Mouse (Mus musculus): ENCODE data around the gene Lsm12. TPM values are rescaled to one million over a fixed set of nuclear protein-coding genes. Genes with fewer than 3 reads are reported as not detected.

Gene Lsm12
- polyA plus RNA-seq, 1 experiment from 2014 or later = 70.3 TPM

DNA sequence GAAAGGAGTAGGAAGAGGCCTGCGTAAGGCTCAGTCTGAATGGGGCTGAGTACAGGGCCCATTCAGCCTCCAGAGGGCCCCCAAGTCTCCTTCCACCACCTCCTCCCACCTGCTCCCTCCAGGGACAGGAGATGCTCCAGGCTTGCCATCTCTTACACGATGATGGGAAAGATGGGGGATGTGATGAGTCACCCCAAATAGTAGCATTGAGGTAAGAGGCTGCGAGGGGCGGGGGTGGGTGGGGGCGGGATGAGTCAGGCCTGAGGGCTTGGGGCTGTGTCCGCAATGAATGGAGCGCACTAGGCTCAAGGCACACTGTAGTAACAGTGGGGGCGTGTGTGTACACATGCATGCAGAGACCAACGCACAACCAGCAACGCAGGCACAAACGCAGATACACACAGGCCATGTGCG lies 16.3 kb upstream of the Lsm12 start:
- no peaks in the 10 kb centered on the region for H3K9me3 ChIP-seq (replicated peaks)
- no peak overlapping the region for H3K4me2 ChIP-seq
- no peak overlapping the region for H3K4me3 ChIP-seq (replicated peaks)
- peaks cover under 1% of the 10 kb centered on the region for H3K4me1 ChIP-seq (replicated peaks)
- H3K36me3 ChIP-seq (replicated peaks) = peaks cover 75% of the 10 kb centered on the region
- no peaks in the 10 kb centered on the region for H3K27me3 ChIP-seq
- no peak overlapping the region for H3K9ac ChIP-seq
- no peak overlapping the region for H3K27ac ChIP-seq (replicated peaks)
- no peak for ATAC-seq (ENCODE audit: insufficient read depth)
- 77% methylated on average over 12 of the region's 12 CpGs for WGBS (ENCODE audit: insufficient replicate concordance)

DNA sequence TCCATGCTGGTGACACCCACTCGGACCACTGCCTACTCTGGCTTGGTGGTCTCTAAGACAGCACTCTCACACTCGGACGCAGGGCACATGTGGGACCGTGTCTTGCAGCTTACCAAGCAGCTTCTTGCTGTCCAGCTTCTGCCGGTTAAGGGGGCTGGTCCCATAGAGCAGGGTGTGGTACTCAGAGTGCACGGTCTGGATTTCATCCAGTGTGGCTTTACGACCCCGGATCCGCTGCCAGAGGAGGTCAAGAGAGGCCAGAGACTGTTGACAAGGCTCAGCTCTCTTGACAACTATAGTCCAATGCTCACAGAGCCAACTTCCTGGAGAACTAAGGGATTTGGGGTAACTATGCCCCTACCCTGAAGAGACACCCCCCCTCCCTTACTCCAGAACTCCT lies 14.8 kb upstream of the Lsm12 start:
- H3K4me1 ChIP-seq (replicated peaks) = peaks cover 16% of the 10 kb centered on the region
- H3K4me2 ChIP-seq = no peak overlapping the region
- 65% methylated on average over 9 of the region's 9 CpGs for WGBS (ENCODE audit: insufficient replicate concordance)
- no peak for ATAC-seq (ENCODE audit: insufficient read depth)
- peaks cover 77% of the 10 kb centered on the region for H3K36me3 ChIP-seq (replicated peaks)
- H3K9ac ChIP-seq = no peak overlapping the region
- no peaks in the 10 kb centered on the region for H3K9me3 ChIP-seq (replicated peaks)
- H3K27me3 ChIP-seq = no peaks in the 10 kb centered on the region
- no peak overlapping the region for H3K4me3 ChIP-seq (replicated peaks)
- no peak overlapping the region for H3K27ac ChIP-seq (replicated peaks)

DNA sequence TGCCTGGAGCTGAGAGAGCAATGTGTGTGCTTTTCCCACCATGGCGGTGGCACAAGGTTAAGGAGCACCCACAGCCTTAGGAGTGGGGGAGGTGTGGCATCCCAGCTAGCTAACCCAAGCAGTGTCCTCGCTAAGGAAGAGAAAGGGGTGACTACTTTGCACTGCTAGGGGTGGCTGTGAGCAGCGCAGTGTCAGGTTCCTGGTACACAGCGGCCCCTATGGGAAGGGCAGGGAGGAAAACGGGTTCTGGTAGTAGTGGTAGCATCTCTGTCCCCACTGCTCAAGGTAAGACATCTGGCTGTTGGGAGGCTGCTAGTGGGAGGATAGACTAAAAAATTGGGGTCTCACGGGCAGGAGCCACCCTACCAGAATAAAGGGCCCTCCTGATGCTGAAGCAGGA lies 13.1 kb upstream of the Lsm12 start:
- peaks cover 74% of the 10 kb centered on the region for H3K36me3 ChIP-seq (replicated peaks)
- ATAC-seq (ENCODE audit: insufficient read depth) = no peak
- H3K9me3 ChIP-seq (replicated peaks) = no peaks in the 10 kb centered on the region
- WGBS (ENCODE audit: insufficient replicate concordance) = 49% methylated on average over 6 of the region's 6 CpGs
- no peak overlapping the region for H3K4me2 ChIP-seq
- no peaks in the 10 kb centered on the region for H3K27me3 ChIP-seq
- no peak overlapping the region for H3K4me3 ChIP-seq (replicated peaks)
- H3K4me1 ChIP-seq (replicated peaks) = peaks cover 16% of the 10 kb centered on the region
- no peak overlapping the region for H3K27ac ChIP-seq (replicated peaks)
- no peak overlapping the region for H3K9ac ChIP-seq

DNA sequence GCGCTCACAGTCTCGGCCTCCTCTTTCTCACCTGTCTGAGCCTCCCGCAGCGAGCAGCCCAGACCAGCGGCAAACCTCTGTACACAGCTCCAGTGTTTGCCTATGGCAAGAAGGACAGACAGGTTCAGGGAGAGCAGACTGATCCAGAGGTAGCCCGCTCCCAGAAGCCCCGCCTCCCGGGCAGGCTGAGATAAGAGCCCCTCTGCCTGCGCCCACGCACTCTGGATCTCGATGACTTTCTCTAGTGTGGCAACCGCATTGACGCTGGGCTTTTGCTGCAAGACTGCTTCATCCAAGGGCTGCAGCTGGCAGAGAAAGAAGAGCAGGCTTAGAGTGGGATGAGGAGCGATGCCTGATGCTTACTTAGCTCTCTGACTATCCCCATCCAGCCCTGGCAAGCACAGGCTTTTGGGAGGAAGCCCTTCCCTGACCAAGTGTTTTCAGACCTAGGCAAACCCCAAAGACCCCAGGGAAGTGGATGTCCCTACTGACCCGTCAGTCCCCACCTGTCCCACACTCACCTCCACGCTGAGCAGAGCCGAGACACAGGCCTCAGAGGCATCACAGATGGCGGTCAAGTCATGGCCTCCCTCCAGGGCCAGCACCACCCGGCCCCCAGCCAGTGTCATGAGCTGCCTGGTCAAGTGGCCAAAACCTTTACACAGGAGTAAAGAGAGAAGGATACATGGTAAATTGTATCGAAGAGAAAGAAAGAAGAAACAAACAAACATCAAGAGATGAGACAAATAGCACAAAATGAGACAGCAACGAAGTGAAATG lies 11.1 kb upstream of the Lsm12 start:
- Histone ChIP-seq H3K9me3 (replicated peaks) (no peaks in the 10 kb centered on the region), H3K36me3 (replicated peaks) (peaks cover 66% of the 10 kb centered on the region), H3K4me3 (replicated peaks) (no peak overlapping the region), H3K27me3 (no peaks in the 10 kb centered on the region), H3K4me1 (replicated peaks) (peaks cover 19% of the 10 kb centered on the region), H3K4me2 (no peak overlapping the region), H3K27ac (replicated peaks) (no peak overlapping the region), H3K9ac (no peak overlapping the region)
- 58% methylated on average over 21 of the region's 21 CpGs for WGBS (ENCODE audit: insufficient replicate concordance)
- ATAC-seq (ENCODE audit: insufficient read depth) = peak; percentile 66

DNA sequence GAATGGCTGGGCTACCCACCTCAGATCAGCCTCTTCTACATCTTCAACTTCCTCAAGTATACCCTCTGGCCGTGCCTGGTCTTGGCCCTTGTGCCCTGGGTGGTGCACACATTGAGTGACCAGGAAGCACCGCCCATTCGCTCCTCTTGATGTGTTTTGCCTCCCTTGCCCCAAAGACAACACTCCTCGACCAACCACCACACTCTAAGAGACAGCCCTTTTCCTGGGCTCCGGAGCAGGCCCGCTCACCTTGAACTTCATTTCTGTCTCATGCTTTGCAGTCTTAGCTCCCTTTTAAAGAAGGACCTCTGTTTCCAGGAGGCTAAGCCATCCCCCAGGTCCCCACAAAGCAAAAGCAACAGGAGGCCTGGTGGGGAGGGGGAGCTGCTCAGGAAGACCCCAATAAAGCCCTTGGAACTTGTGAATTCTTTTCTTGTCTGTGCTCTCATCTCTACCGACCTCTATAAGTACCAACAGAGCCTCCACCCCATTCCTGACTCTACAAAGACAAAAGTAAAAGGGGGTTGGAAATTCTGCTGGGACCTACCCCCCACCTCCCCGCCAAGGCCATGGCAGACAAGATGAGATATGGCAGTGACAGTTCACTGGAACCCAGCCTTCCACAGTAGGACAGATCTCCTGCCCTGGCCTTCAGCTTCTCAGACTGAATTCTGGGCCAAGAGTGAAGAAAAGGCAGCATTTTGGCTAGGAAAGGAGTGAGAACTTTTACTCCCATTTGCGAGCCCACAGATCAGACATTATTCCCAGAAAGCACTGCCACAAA lies 8.8 kb upstream of the Lsm12 start:
- Histone ChIP-seq H3K4me3 (replicated peaks) (no peak overlapping the region), H3K36me3 (replicated peaks) (peaks cover 48% of the 10 kb centered on the region), H3K9me3 (replicated peaks) (no peaks in the 10 kb centered on the region), H3K4me2 (no peak overlapping the region), H3K27me3 (no peaks in the 10 kb centered on the region), H3K9ac (no peak overlapping the region), H3K4me1 (replicated peaks) (peaks cover 42% of the 10 kb centered on the region), H3K27ac (replicated peaks) (no peak overlapping the region)
- ATAC-seq (ENCODE audit: insufficient read depth) = no peak
- WGBS (ENCODE audit: insufficient replicate concordance) = 70% methylated on average over 9 of the region's 9 CpGs

DNA sequence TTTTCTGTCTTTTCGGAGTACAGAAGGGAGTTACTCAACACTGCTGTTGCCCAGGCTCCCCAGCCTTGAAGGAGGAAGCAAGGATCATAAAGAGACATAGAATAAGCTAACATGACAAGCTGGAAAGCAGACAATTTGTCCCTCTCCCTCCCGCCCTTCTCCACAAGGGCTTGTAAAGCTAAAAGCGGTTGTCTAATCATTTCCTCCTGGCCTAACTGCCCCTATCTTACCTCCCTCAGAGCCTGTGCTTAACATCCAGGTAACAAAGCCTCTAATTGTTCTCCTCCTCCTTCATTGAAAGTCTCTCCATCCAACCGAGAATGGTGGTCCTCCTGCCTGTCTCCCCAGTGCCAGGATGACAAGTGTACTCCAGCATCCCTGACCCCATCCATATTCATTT lies 5.8 kb upstream of the Lsm12 start:
- H3K4me1 ChIP-seq (replicated peaks) = peaks cover 38% of the 10 kb centered on the region
- peak overlapping the region; percentile 3; the same call in 1 of the 2 replicates for H3K9ac ChIP-seq
- no peaks in the 10 kb centered on the region for H3K27me3 ChIP-seq
- H3K27ac ChIP-seq (replicated peaks) = peak overlapping the region; percentile 45
- WGBS (ENCODE audit: insufficient replicate concordance) = 12% methylated on average over 4 of the region's 4 CpGs
- ATAC-seq (ENCODE audit: insufficient read depth) = no peak
- peak overlapping the region; percentile 64 for H3K4me3 ChIP-seq (replicated peaks)
- H3K36me3 ChIP-seq (replicated peaks) = peaks cover 21% of the 10 kb centered on the region
- H3K4me2 ChIP-seq = peak overlapping the region; percentile 91
- no peaks in the 10 kb centered on the region for H3K9me3 ChIP-seq (replicated peaks)

DNA sequence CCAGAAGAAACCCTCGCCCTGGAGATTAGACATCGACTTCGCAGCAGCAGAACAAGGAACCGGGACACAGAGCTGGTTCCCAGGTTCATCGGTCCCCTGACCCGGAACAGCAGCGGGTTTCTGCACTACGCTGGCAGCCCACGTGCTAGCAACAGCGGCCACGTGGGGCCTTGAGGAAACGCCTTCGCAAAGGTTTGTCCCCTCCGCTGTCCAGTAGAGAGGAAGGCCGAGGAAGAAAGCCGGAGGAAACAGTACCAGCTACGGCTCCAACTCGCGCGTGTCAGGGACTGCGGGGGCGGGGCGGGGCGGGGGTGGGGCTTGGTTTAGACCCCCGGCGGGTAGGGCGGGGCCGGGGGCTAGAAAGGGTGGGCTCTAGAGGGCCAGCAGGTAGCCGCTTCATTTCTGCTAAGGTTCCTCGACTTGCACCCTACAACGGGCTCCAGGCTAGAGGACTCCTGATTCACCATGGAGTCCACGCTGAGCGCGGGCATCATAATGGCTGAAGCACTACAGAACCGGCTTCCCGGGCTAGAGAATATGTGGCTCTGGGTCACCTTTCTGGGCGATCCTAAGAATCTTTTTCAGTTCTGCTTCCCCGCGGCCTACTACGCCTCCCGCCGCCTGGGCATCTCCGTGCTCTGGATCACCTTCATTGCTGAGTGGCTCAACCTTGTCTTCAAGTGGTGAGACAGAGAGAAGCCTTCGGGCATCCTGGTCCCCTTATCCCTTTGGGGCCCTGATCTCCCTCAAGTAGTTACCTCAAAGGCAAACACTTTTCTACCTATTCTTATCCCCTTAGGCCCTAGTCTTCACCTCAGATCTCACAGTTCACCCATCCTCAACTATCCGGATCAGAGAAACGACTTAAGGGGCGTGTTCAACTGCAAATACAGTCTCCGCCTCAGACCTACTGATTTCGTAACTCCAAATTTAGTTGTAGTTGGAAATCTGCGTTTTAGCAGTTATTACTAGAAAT lies 4.7 kb upstream of the Lsm12 start, which contains the start of gene G6pc3:
TSS of gene G6pc3 (plus strand) at position 160 of the 976 bp plus-strand sequence.
- H3K4me2 ChIP-seq = peak within 1 kb of the TSS; percentile 91
- no peaks in the 10 kb centered on the region for H3K27me3 ChIP-seq
- peaks cover 12% of the 10 kb centered on the region; the same call in 1 of the 2 replicates for H3K36me3 ChIP-seq (replicated peaks)
- H3K4me3 ChIP-seq (replicated peaks) = peak within 1 kb of the TSS; percentile 64
- peak within 1 kb of the TSS; percentile 64 for H3K27ac ChIP-seq (replicated peaks)
- peak within 1 kb of the TSS; percentile 53 for H3K9ac ChIP-seq
- no peaks in the 10 kb centered on the region for H3K9me3 ChIP-seq (replicated peaks)
- peak; percentile 53 for ATAC-seq (ENCODE audit: insufficient read depth)
- under 1% methylated on average over 50 of the region's 50 CpGs for WGBS (ENCODE audit: insufficient replicate concordance)
- peaks cover 28% of the 10 kb centered on the region for H3K4me1 ChIP-seq (replicated peaks)

DNA sequence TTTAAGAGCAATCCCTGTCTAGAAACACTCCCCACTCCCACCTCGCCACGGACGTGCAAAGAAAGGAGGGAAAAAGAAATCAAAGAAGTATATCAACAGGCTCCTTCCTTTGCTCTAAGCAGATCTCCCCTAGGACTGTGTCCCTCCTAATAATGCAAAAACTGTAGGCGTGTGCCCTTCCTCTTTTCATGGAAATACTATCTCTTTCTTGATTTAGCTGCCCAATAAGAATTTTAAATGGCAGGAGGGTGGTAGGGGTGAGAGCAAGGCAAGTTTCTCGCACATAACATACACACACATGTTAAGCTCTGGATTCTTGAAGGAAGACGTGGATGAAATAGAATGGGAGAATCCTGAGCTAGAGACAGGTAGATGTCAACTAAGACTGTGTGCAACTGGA lies 3.9 kb upstream of the Lsm12 start:
- H3K27me3 ChIP-seq = no peaks in the 10 kb centered on the region
- H3K4me2 ChIP-seq = peak overlapping the region; percentile 91
- peak overlapping the region; percentile 64 for H3K4me3 ChIP-seq (replicated peaks)
- peaks cover 9% of the 10 kb centered on the region; the same call in 1 of the 2 replicates for H3K36me3 ChIP-seq (replicated peaks)
- no peak for ATAC-seq (ENCODE audit: insufficient read depth)
- WGBS (ENCODE audit: insufficient replicate concordance) = 47% methylated on average over 6 of the region's 6 CpGs
- H3K4me1 ChIP-seq (replicated peaks) = peaks cover 35% of the 10 kb centered on the region
- H3K9me3 ChIP-seq (replicated peaks) = no peaks in the 10 kb centered on the region
- H3K27ac ChIP-seq (replicated peaks) = peak overlapping the region; percentile 46; the same call in 1 of the 2 replicates
- H3K9ac ChIP-seq = peak overlapping the region; percentile 53; the same call in 1 of the 2 replicates

DNA sequence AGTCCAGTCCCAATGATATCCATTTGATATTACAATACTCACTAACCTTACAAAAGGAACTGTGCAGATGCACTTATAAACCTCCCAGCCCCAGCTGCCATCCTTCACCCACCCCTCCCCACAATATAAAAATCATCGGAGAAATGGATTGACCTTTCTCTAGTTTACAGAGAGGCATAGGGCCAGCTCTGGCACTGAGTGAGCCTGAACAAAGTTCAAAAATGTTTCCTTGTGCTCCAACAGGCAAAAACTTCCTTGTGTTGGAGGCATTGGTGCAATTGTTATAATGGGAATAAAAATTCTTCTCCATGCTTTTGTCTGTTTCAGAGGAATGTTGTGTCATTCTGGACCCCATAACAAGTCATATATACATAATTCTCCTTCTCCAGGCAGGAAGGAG lies 1.1 kb upstream of the Lsm12 start:
- Histone ChIP-seq H3K4me1 (replicated peaks) (peaks cover 53% of the 10 kb centered on the region), H3K4me2 (no peak overlapping the region), H3K9ac (no peak overlapping the region), H3K4me3 (replicated peaks) (no peak overlapping the region), H3K27me3 (no peaks in the 10 kb centered on the region), H3K9me3 (replicated peaks) (no peaks in the 10 kb centered on the region), H3K36me3 (replicated peaks) (peaks cover 15% of the 10 kb centered on the region), H3K27ac (replicated peaks) (no peak overlapping the region)
- ATAC-seq (ENCODE audit: insufficient read depth) = no peak
- WGBS (ENCODE audit: insufficient replicate concordance) = 69% methylated on average over 1 of the region's 1 CpGs

DNA sequence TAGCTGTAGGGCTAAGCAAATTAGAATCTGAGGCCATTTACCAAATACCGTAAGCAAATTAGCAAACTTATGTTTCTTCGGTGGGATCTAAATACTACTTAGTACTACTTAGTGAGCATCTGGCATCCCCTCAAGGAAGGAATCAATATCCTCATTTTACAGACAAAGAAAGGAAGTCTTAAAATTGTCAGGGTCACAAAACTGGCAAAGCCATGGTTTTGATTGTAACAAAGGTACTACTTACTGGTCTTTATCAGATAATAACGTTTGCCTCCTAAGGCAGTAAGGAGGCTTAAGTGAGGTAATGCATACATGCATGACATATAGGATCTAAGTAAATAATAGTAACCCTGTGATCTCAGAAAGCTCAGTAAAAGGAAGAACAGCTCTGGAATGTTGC lies 581 bp upstream of the Lsm12 start:
- H3K9ac ChIP-seq = 0 out of 2 replicates have a peak overlapping the region, but pooled peaks have one; percentile 96
- H3K9me3 ChIP-seq (replicated peaks) = no peaks in the 10 kb centered on the region
- 45% methylated on average over 3 of the region's 3 CpGs for WGBS (ENCODE audit: insufficient replicate concordance)

More for the DNA sequence above, 581 bp upstream of the Lsm12 start:
- ATAC-seq (ENCODE audit: insufficient read depth) = no peak
- H3K27ac ChIP-seq (replicated peaks) = no peak overlapping the region; the same call in 1 of the 2 replicates
- peaks cover 20% of the 10 kb centered on the region for H3K36me3 ChIP-seq (replicated peaks)
- H3K4me1 ChIP-seq (replicated peaks) = peaks cover 47% of the 10 kb centered on the region
- peak overlapping the region; percentile 85 for H3K4me2 ChIP-seq
- peak overlapping the region; percentile 94 for H3K4me3 ChIP-seq (replicated peaks)
- H3K27me3 ChIP-seq = no peaks in the 10 kb centered on the region

Data from liver, embryonic 15.5 days (tissue).